Mouse (Mus musculus): ENCODE measurements around the gene Hinfp.

- TF ChIP-seq CTCF (IDR thresholded peaks at IDR 0.05; ENCODE audit: extremely low read depth, insufficient read depth, low read length) (no peak), POLR2A (IDR thresholded peaks at IDR 0.05; ENCODE audit: extremely low read depth, insufficient read depth, low read length) (no peak)
These were observed 13.8 kb upstream of the Hinfp start for GRCm38 (mm10) chr9:44319105-44319886.

Measured in cortical plate, adult 2 months (tissue).